Mouse (Mus musculus) kidney, adult 2 months (tissue): ENCODE measurements around the gene Trio.

Experiments used
- CTCF ChIP-seq: fragments of 200-500 bp; conservative IDR thresholded peaks from 2 replicates; pipeline ENCODE4 v1.5.1; 2011; ENCODE audit warnings: low read depth, mild to moderate bottlenecking, control low read depth, low read length, moderate library complexity, mixed read lengths; ENCODE audit not compliant: insufficient read depth, insufficient read length
- POLR2A ChIP-seq: fragments of 200-500 bp; IDR thresholded peaks from one replicate; pipeline ENCODE4 v1.6.1; 2011; ENCODE audit warnings: low read depth, low read length, control low read depth

GRCm38 (mm10) chr15:27890666-27891065, 135.0 kb downstream of the Trio start:
- TF ChIP-seq POLR2A = no peak
- TF ChIP-seq CTCF = no peak
